Mouse (Mus musculus) gonadal fat pad, adult 2 months (tissue): ENCODE results near the gene Syce1. TPM values are rescaled to one million over a fixed set of nuclear protein-coding genes. Genes with fewer than 3 reads are reported as not detected.
"Not testable (repeated sequence)": the region's sequence is repeated elsewhere in the genome, so short reads cannot be mapped to it uniquely, and the experiment has no call there.

ENCODE experiments used
- DNase-seq: peaks from one replicate; pipeline ENCODE4 v3.0.0-alpha.2; 2012; ENCODE audit warnings: low read depth
- polyA plus RNA-seq: library from polyadenylated mRNA; depleted of rRNA; stranded (reverse); fragments of >200 nt; gene quantifications from 2 replicates; pipeline ENCODE4 v1.2.3, GENCODE M21; 2012; rRNA removed

Gene Syce1
- polyA plus RNA-seq, 1 experiment = 0.68 TPM

- DNase-seq = no peak
Measured at GRCm38 (mm10) chr7:140765888-140766739, 21.5 kb downstream of the Syce1 start.

- not testable (repeated sequence) for DNase-seq
Measured at GRCm38 (mm10) chr7:140765391-140765790, 22.3 kb downstream of the Syce1 start.

GRCm38 (mm10) chr7:140763447-140764020 is 24.1 kb downstream of the Syce1 start, which contains the start of gene Cyp2e1:
Gene Cyp2e1, plus strand, starts transcription at chr7:140763739.
- no peak for DNase-seq

- DNase-seq = no peak
Measured at GRCm38 (mm10) chr7:140760647-140761046, 27.0 kb downstream of the Syce1 start.

- no peak for DNase-seq
Measured at GRCm38 (mm10) chr7:140756151-140756854, 31.3 kb downstream of the Syce1 start.

- no peak for DNase-seq
Measured at GRCm38 (mm10) chr7:140754556-140754955, 33.1 kb downstream of the Syce1 start.

GRCm38 (mm10) chr7:140748827-140749160 is 38.9 kb downstream of the Syce1 start:
- DNase-seq = no peak

GRCm38 (mm10) chr7:140748116-140748826 is 39.4 kb downstream of the Syce1 start:
- DNase-seq = no peak

GRCm38 (mm10) chr7:140747402-140747801 is 40.2 kb downstream of the Syce1 start:
- DNase-seq = no peak

- no peak for DNase-seq
Measured at GRCm38 (mm10) chr7:140733162-140733561, 54.5 kb downstream of the Syce1 start.

Other genes starting within 250 kb of the Syce1 start
- gene Olfr538, start 220.0 kb downstream of the Syce1 start, polyA plus RNA-seq = not detected in 2 replicates
- not detected in 2 replicates for gene Olfr46, start 186.6 kb downstream of the Syce1 start, polyA plus RNA-seq
- gene Olfr61, start 158.9 kb downstream of the Syce1 start, polyA plus RNA-seq = not detected in 2 replicates
- not detected in 2 replicates for gene Olfr53, start 141.4 kb downstream of the Syce1 start, polyA plus RNA-seq
- not detected in 2 replicates for gene Olfr539, start 127.9 kb downstream of the Syce1 start, polyA plus RNA-seq
- gene Olfr45, start 105.9 kb downstream of the Syce1 start, polyA plus RNA-seq = not detected in 2 replicates
- not detected in 2 replicates for gene Olfr541, start 90.6 kb downstream of the Syce1 start, polyA plus RNA-seq
- gene Cyp2e1, start 24.1 kb downstream of the Syce1 start, polyA plus RNA-seq = 82.4 and 284 TPM in 2 replicates
- 0.20 and 0.30 TPM in 2 replicates for gene Zfp941, start 34.3 kb upstream of the Syce1 start, polyA plus RNA-seq
- 2.0 and 2.1 TPM in 2 replicates for gene Urah, start 47.2 kb upstream of the Syce1 start, polyA plus RNA-seq
- gene Scgb1c1, start 57.7 kb upstream of the Syce1 start, polyA plus RNA-seq = 1.6 and 1.8 TPM in 2 replicates
- 0.74 and 1.2 TPM in 2 replicates for gene Odf3, start 60.0 kb upstream of the Syce1 start, polyA plus RNA-seq
- not detected in 2 replicates for gene Gm45785, start 68.5 kb upstream of the Syce1 start, polyA plus RNA-seq
- gene Ric8a, start 69.1 kb upstream of the Syce1 start, polyA plus RNA-seq = 103 and 117 TPM in 2 replicates
- 32.0 and 40.0 TPM in 2 replicates for gene Bet1l, start 69.7 kb upstream of the Syce1 start, polyA plus RNA-seq
- gene Psmd13, start 94.1 kb upstream of the Syce1 start, polyA plus RNA-seq = 68.5 and 81.3 TPM in 2 replicates
- 27.4 and 29.3 TPM in 2 replicates for gene Sirt3, start 94.5 kb upstream of the Syce1 start, polyA plus RNA-seq
- 12.1 and 40.0 TPM in 2 replicates for gene Cox8b, start 112.6 kb upstream of the Syce1 start, polyA plus RNA-seq
- 1.2 and 2.3 TPM in 2 replicates for gene Nlrp6, start 133.1 kb upstream of the Syce1 start, polyA plus RNA-seq
- gene Pgghg, start 153.5 kb upstream of the Syce1 start, polyA plus RNA-seq = 25.9 and 33.1 TPM in 2 replicates
- 0.84 and 1.7 TPM in 2 replicates for gene Ifitm5, start 162.4 kb upstream of the Syce1 start, polyA plus RNA-seq
- 0.36 and 0.74 TPM in 2 replicates for gene Gm45717, start 168.1 kb upstream of the Syce1 start, polyA plus RNA-seq
- 841 and 986 TPM in 2 replicates for gene Ifitm2, start 168.1 kb upstream of the Syce1 start, polyA plus RNA-seq
- gene Ifitm1, start 179.4 kb upstream of the Syce1 start, polyA plus RNA-seq = 73.9 and 89.5 TPM in 2 replicates
- 421 and 433 TPM in 2 replicates for gene Ifitm3, start 222.9 kb upstream of the Syce1 start, polyA plus RNA-seq
- gene Ifitm6, start 230.1 kb upstream of the Syce1 start, polyA plus RNA-seq = 10.2 and 16.1 TPM in 2 replicates
- not detected in 2 replicates for gene Gm17387, start 241.3 kb upstream of the Syce1 start, polyA plus RNA-seq